Mouse (Mus musculus) lung, embryonic 14.5 days (tissue): ENCODE results near the gene Etnppl. TPM values are rescaled to one million over a fixed set of nuclear protein-coding genes. Genes with fewer than 3 reads are reported as not detected.

Source experiments
- ATAC-seq: fragments of 200-750 bp; cut with Nextera tagmentation; 2 replicates; pipeline ENCODE4 v1.8.0; 2017; ENCODE audit warnings: mild to moderate bottlenecking, moderate TSS enrichment, moderate library complexity; ENCODE audit not compliant: insufficient read depth
- DNase-seq: peaks from one replicate; pipeline ENCODE4 v3.0.0-alpha.2; 2015
- H3K27ac ChIP-seq: fragments of 300-500 bp; sonication (generic); 2 replicates; pipeline ENCODE4 v1.5.1; 2014; ENCODE audit warnings: low read depth, mild to moderate bottlenecking, moderate library complexity
- H3K27me3 ChIP-seq: fragments of 300-500 bp; sonication (generic); 2 replicates; pipeline ENCODE4 v1.6.1; 2014; ENCODE audit warnings: low read length, control low read depth; ENCODE audit not compliant: insufficient read depth
- H3K36me3 ChIP-seq: fragments of 300-500 bp; sonication (generic); 2 replicates; pipeline ENCODE4 v1.6.1; 2014; ENCODE audit warnings: control low read depth; ENCODE audit not compliant: insufficient read depth
- H3K4me1 ChIP-seq: fragments of 300-500 bp; sonication (generic); 2 replicates; pipeline ENCODE4 v1.6.1; 2014; ENCODE audit warnings: antibody characterized with exemption, control low read depth; ENCODE audit not compliant: insufficient read depth
- H3K4me2 ChIP-seq: fragments of 300-500 bp; sonication (generic); 2 replicates; pipeline ENCODE4 v1.6.1; 2014; ENCODE audit warnings: mild to moderate bottlenecking
- H3K4me3 ChIP-seq: fragments of 300-500 bp; sonication (generic); 2 replicates; pipeline ENCODE4 v1.5.1; 2014; ENCODE audit warnings: low read depth, low read length
- H3K9ac ChIP-seq: fragments of 300-500 bp; sonication (generic); 2 replicates; pipeline ENCODE4 v1.6.1; 2014
- H3K9me3 ChIP-seq: fragments of 300-500 bp; sonication (generic); 2 replicates; pipeline ENCODE4 v1.6.1; 2016; ENCODE audit warnings: low read depth, low read length, control low read depth
- CTCF ChIP-seq: IDR thresholded peaks from 2 replicates; pipeline ENCODE4 v1.5.1; 2016; ENCODE audit warnings: antibody characterized with exemption, low read depth
- WGBS: fragments of 180-500 bp; shearing (Covaris S2); extraction: QIAGEN DNeasy Blood & Tissue Kit; methylation state at CpG from one replicate; pipeline ENCODE4 v1.1.7; 2014; 5-methylcytosine and 5-hydroxymethylcytosine counted together
- polyA plus RNA-seq: library from polyadenylated mRNA; unstranded; fragments of >200 nt; fragmentation: Nextera tagmentation; extraction: Ambion mirVana; gene quantifications from 2 replicates; pipeline ENCODE4 v1.2.1, GENCODE M21; 2014

Etnppl gene
- polyA plus RNA-seq, 1 experiment from 2014 or later = not detected

- ATAC-seq = no peak
- TF ChIP-seq CTCF = no peak
- Histone ChIP-seq H3K36me3 (no peaks in the 10 kb centered on the region), H3K4me3 (no peak overlapping the region), H3K4me2 (no peak overlapping the region), H3K9ac (no peak overlapping the region), H3K4me1 (0 out of 2 replicates have a peak, but pooled peaks cover 6% of the 10 kb centered on the region), H3K27me3 (no peaks in the 10 kb centered on the region), H3K27ac (no peak overlapping the region), H3K9me3 (no peaks in the 10 kb centered on the region)
- 85% methylated on average over 13 of the region's 13 CpGs for WGBS
- DNase-seq = no peak
Observed at GRCm38 (mm10) chr3:130582903-130583664, 34.2 kb upstream of the Etnppl start.

- ATAC-seq (no peak), DNase-seq (no peak)
- H3K4me2 ChIP-seq = no peak overlapping the region
- 0 out of 2 replicates have a peak, but pooled peaks cover 6% of the 10 kb centered on the region for H3K4me1 ChIP-seq
- no peaks in the 10 kb centered on the region for H3K36me3 ChIP-seq
- H3K27me3 ChIP-seq = no peaks in the 10 kb centered on the region
- no peak overlapping the region for H3K27ac ChIP-seq
- no peak overlapping the region for H3K4me3 ChIP-seq
- H3K9me3 ChIP-seq = no peaks in the 10 kb centered on the region
- no peak for TF ChIP-seq CTCF
- no peak overlapping the region for H3K9ac ChIP-seq
- 74% methylated on average over 7 of the region's 7 CpGs for WGBS
Observed at GRCm38 (mm10) chr3:130584007-130584406, 33.2 kb upstream of the Etnppl start.

- TF ChIP-seq CTCF = no peak
- Histone ChIP-seq H3K9ac (no peak overlapping the region), H3K27me3 (no peaks in the 10 kb centered on the region), H3K4me3 (no peak overlapping the region), H3K36me3 (no peaks in the 10 kb centered on the region), H3K27ac (no peak overlapping the region), H3K4me1 (peaks cover 5% of the 10 kb centered on the region), H3K4me2 (no peak overlapping the region), H3K9me3 (no peaks in the 10 kb centered on the region)
- WGBS = 48% methylated on average over 8 of the region's 8 CpGs
- DNase-seq (no peak), ATAC-seq (no peak)
Observed at GRCm38 (mm10) chr3:130595050-130595449, 22.2 kb upstream of the Etnppl start.

GRCm38 (mm10) chr3:130601491-130601890 lies 15.8 kb upstream of the Etnppl start:
- no peak overlapping the region for H3K4me2 ChIP-seq
- H3K9ac ChIP-seq = no peak overlapping the region
- 73% methylated on average over 10 of the region's 10 CpGs for WGBS
- DNase-seq = no peak
- H3K4me1 ChIP-seq = no peaks in the 10 kb centered on the region
- H3K36me3 ChIP-seq = no peaks in the 10 kb centered on the region
- ATAC-seq = no peak
- H3K27ac ChIP-seq = no peak overlapping the region
- no peaks in the 10 kb centered on the region for H3K27me3 ChIP-seq
- H3K4me3 ChIP-seq = no peak overlapping the region
- no peaks in the 10 kb centered on the region for H3K9me3 ChIP-seq
- TF ChIP-seq CTCF = no peak

- peak; percentile 48 for DNase-seq
- no peak overlapping the region for H3K9ac ChIP-seq
- ATAC-seq = no peak
- H3K4me2 ChIP-seq = no peak overlapping the region
- H3K4me1 ChIP-seq = no peaks in the 10 kb centered on the region
- peak; percentile 59 for TF ChIP-seq CTCF
- no peaks in the 10 kb centered on the region for H3K36me3 ChIP-seq
- H3K27me3 ChIP-seq = no peaks in the 10 kb centered on the region
- no peak overlapping the region for H3K27ac ChIP-seq
- WGBS = 70% methylated on average over 2 of the region's 2 CpGs
- no peaks in the 10 kb centered on the region for H3K9me3 ChIP-seq
- H3K4me3 ChIP-seq = no peak overlapping the region
Observed at GRCm38 (mm10) chr3:130607924-130608323, 9.3 kb upstream of the Etnppl start.

GRCm38 (mm10) chr3:130614444-130614843 lies 2.8 kb upstream of the Etnppl start:
- H3K4me2 ChIP-seq = no peak overlapping the region
- no peak for TF ChIP-seq CTCF
- no peaks in the 10 kb centered on the region for H3K4me1 ChIP-seq
- no peak overlapping the region for H3K4me3 ChIP-seq
- DNase-seq (no peak), ATAC-seq (no peak)
- no peaks in the 10 kb centered on the region for H3K36me3 ChIP-seq
- H3K27me3 ChIP-seq = no peaks in the 10 kb centered on the region; the same call in 1 of the 2 replicates
- no peak overlapping the region for H3K9ac ChIP-seq
- H3K27ac ChIP-seq = no peak overlapping the region
- no peaks in the 10 kb centered on the region for H3K9me3 ChIP-seq
- 67% methylated on average over 9 of the region's 9 CpGs for WGBS

- WGBS = 55% methylated on average over 8 of the region's 8 CpGs
- no peaks in the 10 kb centered on the region for H3K36me3 ChIP-seq
- H3K9ac ChIP-seq = no peak overlapping the region
- no peak overlapping the region for H3K27ac ChIP-seq
- no peak overlapping the region for H3K4me2 ChIP-seq
- H3K4me3 ChIP-seq = no peak overlapping the region
- H3K9me3 ChIP-seq = no peaks in the 10 kb centered on the region
- H3K27me3 ChIP-seq = no peaks in the 10 kb centered on the region; the same call in 1 of the 2 replicates
- no peak for TF ChIP-seq CTCF
- DNase-seq (no peak), ATAC-seq (no peak)
- no peaks in the 10 kb centered on the region for H3K4me1 ChIP-seq
Observed at GRCm38 (mm10) chr3:130615625-130616024, 1.6 kb upstream of the Etnppl start.
